Mouse (Mus musculus) spleen, postnatal 14 days (tissue): ENCODE measurements around the gene Ralbp1.

ENCODE experiments used
- DNase-seq, 2 experiments: peaks; one replicate each; pipeline ENCODE4 v3.0.0; 2021 to 2022; ENCODE audit warnings: low spot score in 2 of 2

Gene Ralbp1

DNA sequence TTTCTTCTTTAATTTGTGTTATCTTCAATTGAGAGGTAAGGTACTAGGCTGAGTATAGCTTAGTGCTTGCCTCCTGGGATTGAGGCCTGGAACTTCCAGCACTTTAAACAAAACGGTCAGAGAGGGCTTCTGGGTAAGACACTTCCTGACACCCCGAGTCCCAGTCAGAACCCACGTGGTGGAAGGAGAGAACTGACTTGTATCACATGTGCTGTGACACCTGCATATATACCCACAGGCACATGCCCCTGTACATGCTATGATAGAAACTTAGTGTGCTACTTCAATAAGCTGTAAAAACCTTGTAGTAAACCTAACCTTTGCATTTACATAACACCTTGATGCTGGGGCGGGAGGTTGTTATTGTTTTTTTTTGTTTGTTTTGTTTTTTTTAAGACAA lies 87.2 kb downstream of the Ralbp1 start:
- DNase-seq: no peak
